Mouse (Mus musculus) ES-E14 (cell line): ENCODE data around the gene Nsun2. TPM values are rescaled to one million over a fixed set of nuclear protein-coding genes. Genes with fewer than 3 reads are reported as not detected.

Experiments used
- DNase-seq: peaks from one replicate; pipeline ENCODE4 v3.0.0-alpha.2; 2013; ENCODE audit warnings: low read depth, low spot score
- H3K27ac ChIP-seq: 2 replicates; pipeline ENCODE4 v1.5.1; 2012; ENCODE audit warnings: low read depth, mild to moderate bottlenecking, low read length, moderate library complexity, mixed read lengths; ENCODE audit not compliant: poor library complexity, insufficient read depth, severe bottlenecking
- H3K36me3 ChIP-seq: 2 replicates; pipeline ENCODE4 v1.6.1; 2012; ENCODE audit warnings: mild to moderate bottlenecking, low read length, moderate library complexity, mixed read lengths; ENCODE audit not compliant: control insufficient read depth, poor library complexity, insufficient read depth, severe bottlenecking
- H3K4me1 ChIP-seq, 2 experiments: fragments of 150-350 bp in 1 of 2; sonication (generic) in 1 of 2; 2 replicates each; pipeline ENCODE4 v1.6.1; 2012; ENCODE audit warnings: low read length in 2 of 2, mild to moderate bottlenecking in 1 of 2, mixed read lengths in 1 of 2; ENCODE audit not compliant: control insufficient read depth in 2 of 2, insufficient read depth in 2 of 2, poor library complexity in 1 of 2
- H3K4me3 ChIP-seq, 2 experiments: fragments of 150-350 bp in 1 of 2; sonication (generic) in 1 of 2; 2 replicates each; pipeline ENCODE4 v1.5.1; 2012; ENCODE audit warnings: low read length in 2 of 2, low read depth in 1 of 2, mild to moderate bottlenecking in 1 of 2, mixed read lengths in 1 of 2; ENCODE audit not compliant: insufficient read depth in 1 of 2, poor library complexity in 1 of 2, severe bottlenecking in 1 of 2
- H3K9ac ChIP-seq: 2 replicates; pipeline ENCODE4 v1.6.1; 2012; ENCODE audit warnings: low read depth, mild to moderate bottlenecking, low read length, mixed read lengths; ENCODE audit not compliant: poor library complexity, insufficient read depth, severe bottlenecking
- H3K9me3 ChIP-seq: fragments of 150-350 bp; sonication (generic); 2 replicates; pipeline ENCODE4 v1.6.1; 2012; ENCODE audit warnings: low read depth, mild to moderate bottlenecking, low read length; ENCODE audit not compliant: control insufficient read depth, insufficient read depth
- CHD2 ChIP-seq: IDR thresholded peaks from 2 replicates; pipeline ENCODE4 v1.6.1; 2014; ENCODE audit warnings: mild to moderate bottlenecking, low read depth, low read length, inconsistent platforms
- HCFC1 ChIP-seq: IDR thresholded peaks from 2 replicates; pipeline ENCODE4 v1.6.1; 2012; ENCODE audit warnings: low read length, inconsistent platforms, borderline replicate concordance; ENCODE audit not compliant: insufficient read depth
- MAFK ChIP-seq: IDR thresholded peaks from 2 replicates; pipeline ENCODE4 v1.6.1; 2014; ENCODE audit warnings: mild to moderate bottlenecking, low read depth, low read length, inconsistent platforms; ENCODE audit not compliant: insufficient read depth
- ZC3H11A ChIP-seq: IDR thresholded peaks from 2 replicates; pipeline ENCODE4 v1.6.1; 2012; ENCODE audit warnings: low read depth, mild to moderate bottlenecking, inconsistent platforms, low read length, borderline replicate concordance
- ZNF384 ChIP-seq: IDR thresholded peaks from 2 replicates; pipeline ENCODE4 v1.6.1; 2012; ENCODE audit warnings: low read depth, low read length, inconsistent platforms
- in situ Hi-C, 2 experiments: fragments of 600-800 bp; cut with MboI; formaldehyde crosslinking; loops; one replicate each; pipeline ENCODE4 v1.15.1; 2025; ENCODE audit warnings: low sequenced_read_pairs in 2 of 2, inconsistent platforms in 1 of 2; ENCODE audit not compliant: unreplicated experiment in 2 of 2
- total RNA-seq: library from RNA; depleted of rRNA; stranded (reverse); fragments of 300-350 nt; gene quantifications from 2 replicates; pipeline ENCODE4 v1.2.3, GENCODE M21; 2012

Nsun2 gene
- total RNA-seq, 1 experiment, result 220 TPM

GRCm38 (mm10) chr13:69487611-69488275, 45.8 kb upstream of the Nsun2 start:
- Histone ChIP-seq H3K9me3 (no peaks in the 10 kb centered on the region), H3K4me1 (no peaks in the 10 kb centered on the region), H3K4me3 (peak overlapping the region; percentile 26 to 35; a peak in 2 of 4 replicates), H3K36me3 (no peaks in the 10 kb centered on the region), H3K27ac (no peak overlapping the region), H3K9ac (no peak overlapping the region)
- in situ Hi-C loops, result no loop called here
- DNase-seq, result no peak
- TF ChIP-seq ZNF384 (no peak), MAFK (no peak), HCFC1 (no peak), ZC3H11A (no peak), CHD2 (no peak)

DNA sequence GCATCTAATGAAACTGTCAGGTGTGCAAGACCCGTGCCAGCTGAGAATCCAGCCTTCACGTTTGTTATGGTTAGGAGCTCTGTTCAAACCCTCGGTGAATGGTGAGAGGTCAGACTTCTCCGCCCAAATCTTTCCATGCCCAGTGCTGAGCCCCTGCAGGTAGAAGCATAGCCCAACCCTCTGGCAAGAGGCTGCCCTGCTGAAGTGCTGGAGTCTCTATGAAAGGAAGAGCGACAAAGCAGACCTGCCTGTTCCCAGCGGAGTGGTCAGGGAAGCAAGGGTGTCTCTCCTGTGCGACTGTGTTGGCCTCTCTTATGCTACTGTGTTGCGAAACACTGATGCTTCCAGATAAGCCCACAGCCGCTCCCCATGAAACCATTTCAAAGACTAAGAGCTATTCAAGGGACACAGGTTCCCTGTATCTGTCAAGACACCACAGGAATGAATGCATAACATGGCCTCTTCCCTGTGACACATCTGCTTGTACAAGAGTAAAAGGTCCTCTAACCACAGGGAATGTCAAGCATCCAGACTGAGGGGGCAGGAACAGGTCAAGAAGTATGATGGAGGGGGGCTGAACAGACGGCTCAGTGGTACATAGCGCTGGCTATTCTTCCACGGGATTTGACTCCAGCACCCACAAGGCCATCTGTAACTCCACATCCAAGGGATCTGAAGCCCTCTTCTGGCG, 44.8 kb upstream of the Nsun2 start:
- Histone ChIP-seq H3K36me3 (no peaks in the 10 kb centered on the region), H3K9me3 (no peaks in the 10 kb centered on the region), H3K9ac (no peak overlapping the region), H3K27ac (no peak overlapping the region), H3K4me1 (no peaks in the 10 kb centered on the region), H3K4me3 (no peak overlapping the region)
- TF ChIP-seq MAFK, result no peak
- TF ChIP-seq ZC3H11A, result no peak
- TF ChIP-seq ZNF384, result no peak
- no peak for TF ChIP-seq CHD2
- TF ChIP-seq HCFC1, result no peak
- in situ Hi-C loops, result no loop called here
- DNase-seq, result no peak

DNA sequence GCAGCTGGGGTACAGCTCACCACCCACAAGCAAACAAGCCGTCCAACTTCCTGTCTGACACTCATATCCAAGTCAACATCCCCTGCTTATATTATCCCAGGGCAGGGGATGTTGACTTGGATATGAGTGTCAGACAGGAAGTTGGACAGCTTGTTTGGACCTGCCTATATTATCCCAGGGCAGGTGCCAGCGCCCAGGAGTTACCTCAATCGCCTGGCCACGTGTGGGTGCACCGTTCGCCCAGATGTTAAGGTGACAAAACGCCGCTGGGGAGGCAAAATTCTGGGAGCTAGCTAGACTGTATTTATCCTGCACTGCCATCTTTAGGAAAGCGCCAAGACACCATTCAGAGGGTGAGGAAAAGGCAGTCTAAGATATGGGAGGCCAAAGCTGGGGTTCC, 43.8 kb upstream of the Nsun2 start:
- no peaks in the 10 kb centered on the region for H3K36me3 ChIP-seq
- in situ Hi-C loops, result no loop called here
- TF ChIP-seq MAFK (no peak), ZNF384 (no peak)
- H3K4me1 ChIP-seq, result no peaks in the 10 kb centered on the region
- H3K4me3 ChIP-seq, result no peak overlapping the region
- no peak overlapping the region for H3K27ac ChIP-seq
- no peaks in the 10 kb centered on the region for H3K9me3 ChIP-seq
- no peak for DNase-seq
- H3K9ac ChIP-seq, result no peak overlapping the region

DNA sequence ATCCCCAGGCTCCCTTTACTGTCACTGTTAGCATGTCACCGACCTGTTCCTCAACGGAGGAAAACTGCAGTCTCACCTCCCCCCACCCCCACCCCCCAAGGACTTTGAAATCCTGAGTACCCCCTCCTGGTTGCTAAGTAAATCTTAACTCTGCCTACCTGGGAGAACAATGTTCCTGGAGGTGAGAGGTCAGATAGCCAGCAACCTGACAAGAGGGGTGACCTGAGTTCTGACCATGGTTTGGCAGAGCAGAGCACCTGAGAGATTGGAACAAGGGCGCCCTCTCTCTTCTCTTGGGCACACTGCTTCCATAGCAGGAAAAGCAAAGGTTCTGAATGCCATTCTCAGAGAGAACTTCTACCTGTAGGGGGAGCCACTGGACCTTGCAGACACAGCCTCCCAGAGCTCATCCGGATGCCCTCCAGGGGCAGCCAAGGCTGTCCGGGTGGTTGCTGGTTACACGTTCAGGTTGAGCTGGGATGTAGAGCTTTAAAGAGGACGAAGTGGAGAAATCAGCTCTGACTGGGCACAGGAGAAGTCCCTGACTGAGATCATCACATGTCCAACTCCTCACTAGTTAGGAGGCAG, 40.6 kb upstream of the Nsun2 start:
- Histone ChIP-seq H3K36me3 (peaks cover 3% of the 10 kb centered on the region; the same call in 1 of the 2 replicates), H3K27ac (no peak overlapping the region), H3K9ac (no peak overlapping the region), H3K4me1 (no peaks in the 10 kb centered on the region), H3K9me3 (no peaks in the 10 kb centered on the region), H3K4me3 (no peak overlapping the region)
- TF ChIP-seq ZC3H11A (0 out of 2 replicates have a peak, but pooled peaks have one; percentile 41), ZNF384 (0 out of 2 replicates have a peak, but pooled peaks have one; percentile 19), HCFC1 (no peak)
- DNase-seq, result peak; percentile 88
- in situ Hi-C loops, result no loop called here
